Comparison of ENCODE assay signal across 8 mouse cellular contexts in genomic region chr14:119139381-119139950, GRCm38 (mm10). TPM values are rescaled to one million over a fixed set of nuclear protein-coding genes. Genes with fewer than 3 reads are reported as not detected.
A peak's percentile ranks its signal among the peaks of the same experiment; 100 is the strongest.
DNase-seq lines count a peak whose midpoint lies in the region; ATAC-seq lines count a peak whose summit lies in the region.

No protein-coding gene starts in this region.

- 48% methylated on average over 9 of the region's 9 CpGs for WGBS in intestine, embryonic 14.5 days
- WGBS in intestine, embryonic 16.5 days, result 45% methylated on average over 9 of the region's 9 CpGs
- 38% methylated on average over 9 of the region's 9 CpGs for WGBS in embryonic facial prominence, embryonic 13.5 days
- WGBS in limb, embryonic 12.5 days, result 44% methylated on average over 9 of the region's 9 CpGs

- H3K4me2 ChIP-seq in intestine, embryonic 14.5 days (ENCODE audit: low read length), result peak overlapping the region; percentile 93
- no peak overlapping the region; the same call in 1 of the 2 replicates for H3K4me2 ChIP-seq in intestine, embryonic 16.5 days (ENCODE audit: low read depth, low read length)
- peak overlapping the region; percentile 98 for H3K4me2 ChIP-seq in embryonic facial prominence, embryonic 13.5 days
- H3K4me2 ChIP-seq in limb, embryonic 12.5 days, result peak overlapping the region; percentile 98

- no peak overlapping the region for H3K27ac ChIP-seq in intestine, embryonic 14.5 days (ENCODE audit: low read depth)
- no peak overlapping the region for H3K27ac ChIP-seq in intestine, embryonic 16.5 days (ENCODE audit: low read length)
- H3K27ac ChIP-seq in embryonic facial prominence, embryonic 13.5 days, result no peak overlapping the region
- H3K27ac ChIP-seq in limb, embryonic 12.5 days, result no peak overlapping the region

- DNase-seq in intestine, embryonic 14.5 days (ENCODE audit: low spot score), result no peak
- DNase-seq in Muller cell, postnatal 12 days (ENCODE audit: inconsistent ontology term), result peak; percentile 6
- no peak for DNase-seq in spleen, postnatal 36 days (ENCODE audit: low spot score in 2 of 2)

- peak overlapping the region; percentile 57; the same call in 1 of the 2 replicates for H3K4me3 ChIP-seq in intestine, embryonic 14.5 days (ENCODE audit: low read depth, low read length)
- H3K4me3 ChIP-seq in intestine, embryonic 16.5 days (ENCODE audit: low read length), result no peak overlapping the region
- H3K4me3 ChIP-seq in embryonic facial prominence, embryonic 13.5 days, result peak overlapping the region; percentile 71; the same call in 1 of the 2 replicates
- peak overlapping the region; percentile 71 for H3K4me3 ChIP-seq in limb, embryonic 12.5 days (replicated peaks)

- H3K9ac ChIP-seq in intestine, embryonic 14.5 days (ENCODE audit: low read length), result no peak overlapping the region
- H3K9ac ChIP-seq in intestine, embryonic 16.5 days (ENCODE audit: low read depth, low read length), result no peak overlapping the region
- H3K9ac ChIP-seq in embryonic facial prominence, embryonic 13.5 days, result no peak overlapping the region
- no peak overlapping the region for H3K9ac ChIP-seq in limb, embryonic 12.5 days (replicated peaks)

- ATAC-seq in intestine, embryonic 14.5 days (replicated peaks; ENCODE audit: low FRiP score, low TSS enrichment, low read depth), result no peak
- ATAC-seq in intestine, embryonic 16.5 days, result no peak
- no peak for ATAC-seq in embryonic facial prominence, embryonic 13.5 days (ENCODE audit: insufficient number of reproducible peaks, insufficient read depth, low FRiP score, low TSS enrichment, low read depth)
- ATAC-seq in limb, embryonic 12.5 days (ENCODE audit: insufficient number of reproducible peaks, insufficient read depth, low FRiP score, low TSS enrichment, low read depth), result no peak
- no peak for ATAC-seq in frontal cortex, adult (ENCODE audit: low TSS enrichment)
- no peak for ATAC-seq in inflammation-experienced regulatory T-cells, adult 6 months

- H3K36me3 ChIP-seq in intestine, embryonic 14.5 days (ENCODE audit: control insufficient read depth, insufficient read depth, low read length), result no peaks in the 10 kb centered on the region
- H3K36me3 ChIP-seq in intestine, embryonic 16.5 days (ENCODE audit: control insufficient read depth, insufficient read depth, low read length), result no peaks in the 10 kb centered on the region
- no peaks in the 10 kb centered on the region for H3K36me3 ChIP-seq in embryonic facial prominence, embryonic 13.5 days
- no peaks in the 10 kb centered on the region for H3K36me3 ChIP-seq in limb, embryonic 12.5 days

- H3K27me3 ChIP-seq in intestine, embryonic 14.5 days (replicated peaks; ENCODE audit: control insufficient read depth, insufficient read depth, low read length), result peaks cover 49% of the 10 kb centered on the region
- peaks cover 27% of the 10 kb centered on the region for H3K27me3 ChIP-seq in intestine, embryonic 16.5 days (replicated peaks; ENCODE audit: control insufficient read depth, insufficient read depth, low read length)
- H3K27me3 ChIP-seq in embryonic facial prominence, embryonic 13.5 days, result peaks cover 79% of the 10 kb centered on the region
- H3K27me3 ChIP-seq in limb, embryonic 12.5 days, result peaks cover 67% of the 10 kb centered on the region

- H3K4me1 ChIP-seq in intestine, embryonic 14.5 days (replicated peaks; ENCODE audit: control insufficient read depth, insufficient read depth, low read length), result 0 out of 2 replicates have a peak, but pooled peaks cover 6% of the 10 kb centered on the region
- peaks cover 7% of the 10 kb centered on the region; the same call in 1 of the 2 replicates for H3K4me1 ChIP-seq in intestine, embryonic 16.5 days (ENCODE audit: control insufficient read depth, insufficient read depth, low read length)
- H3K4me1 ChIP-seq in embryonic facial prominence, embryonic 13.5 days, result peaks cover 15% of the 10 kb centered on the region
- peaks cover 13% of the 10 kb centered on the region for H3K4me1 ChIP-seq in limb, embryonic 12.5 days (replicated peaks)

- no peaks in the 10 kb centered on the region for H3K9me3 ChIP-seq in intestine, embryonic 14.5 days (ENCODE audit: control insufficient read depth, low read length)
- no peaks in the 10 kb centered on the region for H3K9me3 ChIP-seq in intestine, embryonic 16.5 days (ENCODE audit: control insufficient read depth, low read length)
- no peaks in the 10 kb centered on the region for H3K9me3 ChIP-seq in embryonic facial prominence, embryonic 13.5 days
- H3K9me3 ChIP-seq in limb, embryonic 12.5 days, result no peaks in the 10 kb centered on the region

RNA-seq across cellular contexts. Expression of gene Hs6st3, which starts 1.3 kb away (rescaled TPM):
- polyA plus RNA-seq in intestine, embryonic 14.5 days (2014; fragmentation: Nextera tagmentation; extraction: Ambion mirVana), result 0.37 and 0.47 TPM in 2 replicates
- not detected in 2 replicates for polyA plus RNA-seq in intestine, embryonic 16.5 days (2015; fragmentation: Nextera tagmentation; extraction: Ambion mirVana)
- polyA plus RNA-seq in embryonic facial prominence, embryonic 13.5 days (2015; fragmentation: Nextera tagmentation; extraction: Ambion mirVana), result 0.27 and 0.30 TPM in 2 replicates
- 0.17 and 0.31 TPM in 2 replicates for polyA plus RNA-seq in limb, embryonic 12.5 days (2016; fragmentation: Nextera tagmentation; extraction: Ambion mirVana)
- polyA plus RNA-seq in inflammation-experienced regulatory T-cells, adult 6 months (2017; shearing (Covaris generic)), result not detected

RNA-seq across cellular contexts. Expression of gene Uggt2, which starts 40.2 kb away (rescaled TPM):
- polyA plus RNA-seq in intestine, embryonic 14.5 days (2014; fragmentation: Nextera tagmentation; extraction: Ambion mirVana), result 15.4 and 16.4 TPM in 2 replicates
- polyA plus RNA-seq in intestine, embryonic 16.5 days (2015; fragmentation: Nextera tagmentation; extraction: Ambion mirVana), result 5.2 and 6.1 TPM in 2 replicates
- 15.9 and 17.2 TPM in 2 replicates for polyA plus RNA-seq in embryonic facial prominence, embryonic 13.5 days (2015; fragmentation: Nextera tagmentation; extraction: Ambion mirVana)
- polyA plus RNA-seq in limb, embryonic 12.5 days (2016; fragmentation: Nextera tagmentation; extraction: Ambion mirVana), result 23.5 and 24.2 TPM in 2 replicates
- 1 to 10 TPM in 2 of 3 experiments, under 1 TPM in 1; 0.59 to 3.8 (median 3.0) TPM for polyA plus RNA-seq in inflammation-experienced regulatory T-cells, adult 6 months (2017; shearing (Covaris generic))
